Mouse (Mus musculus) CH12.LX (cell line): ENCODE results near the gene Rnaseh1. TPM values are rescaled to one million over a fixed set of nuclear protein-coding genes. Genes with fewer than 3 reads are reported as not detected.

ENCODE experiments used
- DNase-seq: peaks from one replicate; pipeline ENCODE4 v3.0.0-alpha.2; 2013; ENCODE audit errors: extremely low read depth
- H3K27ac ChIP-seq: 2 replicates; pipeline ENCODE4 v1.5.1; 2012; ENCODE audit warnings: low read depth, mild to moderate bottlenecking, control low read depth, moderate library complexity; ENCODE audit not compliant: insufficient read depth
- H3K27me3 ChIP-seq: replicated peaks from 2 replicates; pipeline ENCODE3; 2012; ENCODE audit warnings: inconsistent platforms
- H3K36me3 ChIP-seq, 2 experiments: replicated peaks in 1 of 2; 2 replicates each; pipeline versions ENCODE3 to v1.6.1; 2012; ENCODE audit warnings: inconsistent platforms in 1 of 2, low read length in 1 of 2, mild to moderate bottlenecking in 1 of 2, mixed read lengths in 1 of 2, moderate library complexity in 1 of 2; ENCODE audit not compliant: control insufficient read depth in 1 of 2, insufficient read depth in 1 of 2
- H3K4me1 ChIP-seq, 2 experiments: 2 replicates each; pipeline ENCODE4 v1.6.1; 2012; ENCODE audit warnings: inconsistent platforms in 1 of 2, moderate library complexity in 1 of 2; ENCODE audit not compliant: insufficient read depth in 2 of 2, control insufficient read depth in 1 of 2
- H3K4me2 ChIP-seq: 2 replicates; pipeline ENCODE4 v1.6.1; 2012; ENCODE audit warnings: low read depth, mild to moderate bottlenecking, control low read depth; ENCODE audit not compliant: poor library complexity, insufficient read depth, severe bottlenecking
- H3K4me3 ChIP-seq, 3 experiments: fragments of 150-350 bp in 1 of 3; sonication (generic) in 1 of 3; replicated peaks in 1 of 3; 2 replicates each; pipeline versions ENCODE3 to v1.5.1; 2011 to 2012; ENCODE audit warnings: low read depth in 2 of 3, low read length in 2 of 3, mild to moderate bottlenecking in 2 of 3, moderate library complexity in 2 of 3, control low read depth in 1 of 3, improper control_type of control experiment in 1 of 3, inconsistent platforms in 1 of 3, mixed read lengths in 1 of 3; ENCODE audit not compliant: poor library complexity in 1 of 3
- H3K79me2 ChIP-seq: replicated peaks from 2 replicates; pipeline ENCODE4 v1.6.1; 2012; ENCODE audit warnings: mild to moderate bottlenecking, moderate library complexity; ENCODE audit not compliant: control insufficient read depth, poor library complexity, insufficient read depth, severe bottlenecking; ENCODE audit errors: extremely low read depth
- H3K9ac ChIP-seq: 2 replicates; pipeline ENCODE4 v1.6.1; 2012; ENCODE audit warnings: low read depth, mild to moderate bottlenecking, control low read depth, moderate library complexity; ENCODE audit not compliant: insufficient read depth
- H3K9me3 ChIP-seq: replicated peaks from 2 replicates; pipeline ENCODE3; 2012; ENCODE audit warnings: low read length, inconsistent platforms, mixed read lengths
- CHD1 ChIP-seq: IDR thresholded peaks from 2 replicates; pipeline ENCODE4 v1.6.1; 2012; ENCODE audit warnings: low read depth, low read length, improper control_type of control experiment, inconsistent platforms
- CHD2 ChIP-seq: IDR thresholded peaks from 2 replicates; pipeline ENCODE4 v1.6.1; 2011; ENCODE audit warnings: low read length, improper control_type of control experiment
- E2F4 ChIP-seq: IDR thresholded peaks from 2 replicates; pipeline ENCODE4 v1.6.1; 2011; ENCODE audit warnings: low read depth, low read length, improper control_type of control experiment; ENCODE audit not compliant: insufficient replicate concordance
- EP300 ChIP-seq: IDR thresholded peaks from 2 replicates; pipeline ENCODE4 v1.6.1; 2011; ENCODE audit warnings: low read length, improper control_type of control experiment
- ETS1 ChIP-seq: conservative IDR thresholded peaks from 2 replicates; pipeline ENCODE4 v1.6.1; 2012; ENCODE audit warnings: low read depth, mild to moderate bottlenecking, inconsistent platforms, low read length, improper control_type of control experiment, moderate library complexity
- IRF4 ChIP-seq: IDR thresholded peaks from 2 replicates; pipeline ENCODE4 v1.6.1; 2014; ENCODE audit warnings: low read depth, mild to moderate bottlenecking, inconsistent platforms, low read length, improper control_type of control experiment
- JUND ChIP-seq: conservative IDR thresholded peaks from 2 replicates; pipeline ENCODE4 v1.6.1; 2011; ENCODE audit warnings: low read depth, low read length, improper control_type of control experiment
- KAT2A ChIP-seq: IDR thresholded peaks from 2 replicates; pipeline ENCODE4 v1.6.1; 2012; ENCODE audit warnings: low read length, improper control_type of control experiment, inconsistent platforms; ENCODE audit not compliant: insufficient replicate concordance
- MAFK ChIP-seq: IDR thresholded peaks from 2 replicates; pipeline ENCODE4 v1.6.1; 2011; ENCODE audit warnings: low read length, improper control_type of control experiment; ENCODE audit not compliant: insufficient replicate concordance
- MEF2A ChIP-seq: IDR thresholded peaks from 2 replicates; pipeline ENCODE4 v1.6.1; 2014; ENCODE audit warnings: low read depth, mild to moderate bottlenecking, inconsistent platforms, low read length, improper control_type of control experiment, borderline replicate concordance
- NRF1 ChIP-seq: IDR thresholded peaks from 2 replicates; pipeline ENCODE4 v1.6.1; 2014; ENCODE audit warnings: low read depth, mild to moderate bottlenecking, inconsistent platforms, low read length, improper control_type of control experiment, moderate library complexity
- PAX5 ChIP-seq: IDR thresholded peaks from 2 replicates; pipeline ENCODE4 v1.6.1; 2012; ENCODE audit warnings: low read length, inconsistent platforms, mixed read lengths
- POLR2AphosphoS2 ChIP-seq: IDR thresholded peaks from 2 replicates; pipeline ENCODE4 v1.6.1; 2011; ENCODE audit warnings: low read depth, low read length, improper control_type of control experiment
- RAD21 ChIP-seq: IDR thresholded peaks from 2 replicates; pipeline ENCODE4 v1.6.1; 2011; ENCODE audit warnings: low read depth, mild to moderate bottlenecking, low read length, improper control_type of control experiment, moderate library complexity
- RCOR1 ChIP-seq: conservative IDR thresholded peaks from 2 replicates; pipeline ENCODE4 v1.6.1; 2012; ENCODE audit warnings: low read depth, mild to moderate bottlenecking, inconsistent platforms, low read length, improper control_type of control experiment
- SIN3A ChIP-seq: IDR thresholded peaks from 2 replicates; pipeline ENCODE4 v1.6.1; 2012; ENCODE audit warnings: low read length, improper control_type of control experiment, inconsistent platforms
- SMC3 ChIP-seq: IDR thresholded peaks from 2 replicates; pipeline ENCODE4 v1.6.1; 2011; ENCODE audit warnings: low read depth, low read length, improper control_type of control experiment
- USF1 ChIP-seq: IDR thresholded peaks from 2 replicates; pipeline ENCODE4 v1.6.1; 2014; ENCODE audit warnings: low read depth, mild to moderate bottlenecking, inconsistent platforms, low read length, improper control_type of control experiment
- ZKSCAN1 ChIP-seq: IDR thresholded peaks from 2 replicates; pipeline ENCODE4 v1.6.1; 2012; ENCODE audit warnings: low read depth, inconsistent platforms, low read length, improper control_type of control experiment, borderline replicate concordance
- dilution Hi-C: fragments of 300-500 bp; cut with MboI; formaldehyde crosslinking; loops from 2 replicates; pipeline ENCODE4 v1.14.3; 2020; ENCODE audit warnings: low sequenced_read_pairs; ENCODE audit not compliant: extremely low pct_unique_long_range_greater_than_20kb, extremely low pct_ligation_motif_present
- in situ Hi-C: fragments of 300-500 bp; cut with MboI; formaldehyde crosslinking; loops from 3 replicates; pipeline ENCODE4 v1.14.3; 2019; ENCODE audit warnings: low sequenced_read_pairs, low pct_ligation_motif_present, low pct_unique_long_range_greater_than_20kb, mixed read lengths
- polyA plus RNA-seq: library from polyadenylated mRNA; unstranded; fragments of >175 nt; gene quantifications from 2 replicates; pipeline ENCODE4 v1.2.1, GENCODE M21; 2012; ENCODE audit warnings: low read depth; ENCODE audit not compliant: insufficient read length
- total RNA-seq, 2 experiments: library from RNA; depleted of rRNA; stranded (reverse); fragments of 300-350 nt in 1 of 2; fragments of >200 nt in 1 of 2; gene quantifications; 2 replicates each; pipeline ENCODE4 v1.2.3; 2012 to 2014

Gene Rnaseh1
- total and polyA plus RNA-seq, 3 experiments = 31.1 to 33.8 (median 33.4) TPM

DNA sequence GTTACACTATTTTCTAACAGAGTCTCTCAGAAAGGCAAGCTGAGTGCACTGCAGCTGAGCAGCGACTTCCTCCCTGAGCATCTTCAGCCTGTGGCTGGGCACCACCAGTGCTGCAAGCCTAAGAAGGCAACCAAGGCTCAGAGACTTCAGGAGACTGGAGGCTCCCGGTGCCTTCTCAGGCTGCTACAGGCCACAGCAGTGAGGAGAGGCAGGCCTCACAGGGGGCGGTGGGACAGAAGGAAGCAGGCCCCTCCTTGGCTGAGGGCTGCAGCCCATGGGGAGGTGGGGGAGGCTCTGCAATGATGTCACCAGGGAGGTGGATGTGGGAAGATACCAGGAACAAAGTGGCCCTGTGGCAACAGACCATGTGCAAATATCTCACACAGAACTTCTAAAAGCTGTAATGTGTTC, 50.7 kb downstream of the Rnaseh1 start:
- Histone ChIP-seq H3K27ac (no peak overlapping the region), H3K9ac (no peak overlapping the region), H3K9me3 (no peaks in the 10 kb centered on the region), H3K4me2 (no peak overlapping the region), H3K4me1 (peaks cover 8 to 51% of the 10 kb centered on the region in 2 experiments), H3K36me3 (peaks cover 33 to 73% of the 10 kb centered on the region in 2 experiments), H3K27me3 (no peaks in the 10 kb centered on the region), H3K4me3 (no peak overlapping the region), H3K79me2 (no peaks in the 10 kb centered on the region)
- DNase-seq = no peak
- in situ Hi-C loops = no loop called here
- dilution Hi-C loops = no loop called here
- TF ChIP-seq RCOR1 (no peak), PAX5 (no peak), RAD21 (no peak), SMC3 (no peak), IRF4 (no peak), E2F4 (no peak), USF1 (no peak), POLR2AphosphoS2 (no peak), EP300 (no peak), JUND (no peak), KAT2A (no peak), ZKSCAN1 (no peak), NRF1 (no peak), MEF2A (no peak)

DNA sequence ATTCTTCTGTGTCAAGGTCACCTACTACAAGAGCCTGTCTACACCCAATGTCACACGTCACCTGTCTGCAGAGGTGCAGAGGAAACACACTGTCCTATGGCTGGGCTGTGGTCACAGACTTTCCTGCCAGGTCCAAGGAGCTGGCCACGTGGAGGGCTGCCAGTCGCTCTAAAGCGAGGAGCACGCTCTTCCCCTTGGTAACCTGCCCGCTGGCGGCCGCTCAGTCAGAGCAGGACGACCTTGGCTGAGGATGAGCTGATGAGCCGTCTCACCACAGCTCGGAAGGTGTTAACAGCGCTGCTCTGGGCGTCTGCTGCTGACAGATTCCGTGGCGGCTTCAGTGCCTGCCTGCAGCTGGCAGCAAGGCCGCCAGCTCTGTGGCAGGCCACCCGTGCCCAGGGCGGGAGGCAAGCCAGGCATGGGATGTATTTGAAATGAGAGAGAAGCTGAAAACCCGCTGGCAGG, 51.2 kb downstream of the Rnaseh1 start:
- Histone ChIP-seq H3K9ac (no peak overlapping the region), H3K4me3 (no peak overlapping the region), H3K27me3 (no peaks in the 10 kb centered on the region), H3K4me2 (no peak overlapping the region), H3K4me1 (peaks cover 8 to 56% of the 10 kb centered on the region in 2 experiments), H3K36me3 (peaks cover 29 to 73% of the 10 kb centered on the region in 2 experiments), H3K27ac (no peak overlapping the region), H3K79me2 (no peaks in the 10 kb centered on the region), H3K9me3 (no peaks in the 10 kb centered on the region)
- in situ Hi-C loops (no loop called here), dilution Hi-C loops (no loop called here)
- no peak for DNase-seq
- TF ChIP-seq CHD2 (no peak), CHD1 (no peak), EP300 (no peak), MAFK (no peak), SIN3A (no peak), ETS1 (no peak)
